Mouse (Mus musculus) G1E (cell line): ENCODE measurements around the gene Cebpe. TPM values are rescaled to one million over a fixed set of nuclear protein-coding genes. Genes with fewer than 3 reads are reported as not detected.

ENCODE experiments used
- ATAC-seq: 2 replicates; pipeline ENCODE4 v1.8.0; 2016; ENCODE audit warnings: mild to moderate bottlenecking; ENCODE audit not compliant: insufficient number of reproducible peaks, poor library complexity, low FRiP score, severe bottlenecking; ENCODE audit errors: extremely low read depth
- DNase-seq: peaks from one replicate; pipeline ENCODE4 v3.0.0; 2012; ENCODE audit warnings: low spot score
- H3K27me3 ChIP-seq: 2 replicates; pipeline ENCODE4 v1.6.1; 2012; ENCODE audit warnings: mild to moderate bottlenecking, low read length, inconsistent platforms; ENCODE audit not compliant: insufficient read depth
- H3K36me3 ChIP-seq: replicated peaks from 2 replicates; pipeline ENCODE3; 2012; ENCODE audit warnings: mild to moderate bottlenecking, inconsistent platforms
- H3K4me1 ChIP-seq: 2 replicates; pipeline ENCODE4 v1.6.1; 2012; ENCODE audit warnings: low read depth, low read length, inconsistent platforms, mixed read lengths; ENCODE audit not compliant: insufficient read depth
- H3K4me3 ChIP-seq: 2 replicates; pipeline ENCODE4 v1.5.1; 2012; ENCODE audit warnings: low read depth, mild to moderate bottlenecking, inconsistent platforms, low read length, moderate library complexity, mixed read lengths
- H3K9me3 ChIP-seq: replicated peaks from 2 replicates; pipeline ENCODE4 v1.6.1; 2012; ENCODE audit warnings: inconsistent platforms
- CTCF ChIP-seq: IDR thresholded peaks from 2 replicates; pipeline ENCODE4 v1.5.1; 2012; ENCODE audit warnings: low read depth, low read length, inconsistent platforms, mixed read lengths
- GATA1 ChIP-seq: IDR thresholded peaks from 2 replicates; pipeline ENCODE4 v1.6.1; 2012; ENCODE audit warnings: borderline replicate concordance, low read length, inconsistent platforms, mixed read lengths
- GATA2 ChIP-seq: IDR thresholded peaks from 2 replicates; pipeline ENCODE4 v1.6.1; 2012; ENCODE audit warnings: low read depth, low read length, inconsistent platforms, borderline replicate concordance
- POLR2AphosphoS5 ChIP-seq: IDR thresholded peaks from 2 replicates; pipeline ENCODE4 v1.6.1; 2012; ENCODE audit warnings: low read depth, low read length, inconsistent platforms; ENCODE audit not compliant: insufficient replicate concordance
- TAL1 ChIP-seq: conservative IDR thresholded peaks from 2 replicates; pipeline ENCODE4 v1.6.1; 2012; ENCODE audit warnings: low read depth, low read length, inconsistent platforms, mixed read lengths
- polyA plus RNA-seq: library from polyadenylated mRNA; stranded (reverse); fragments of >175 nt; gene quantifications from 2 replicates; pipeline ENCODE4 v1.2.3, GENCODE M21; 2012
- total RNA-seq, 2 experiments: library from RNA; stranded (forward) in 1 of 2; stranded (reverse) in 1 of 2; fragments of 200-1000 nt in 1 of 2; fragments of >200 nt in 1 of 2; fragmentation: Nextera tagmentation in 1 of 2; gene quantifications; 2 replicates each; pipeline ENCODE4 v1.2.3; 2014 to 2017

Cebpe gene
- total and polyA plus RNA-seq, 3 experiments, result 0.16 to 11.1 (median 0.90) TPM

DNA sequence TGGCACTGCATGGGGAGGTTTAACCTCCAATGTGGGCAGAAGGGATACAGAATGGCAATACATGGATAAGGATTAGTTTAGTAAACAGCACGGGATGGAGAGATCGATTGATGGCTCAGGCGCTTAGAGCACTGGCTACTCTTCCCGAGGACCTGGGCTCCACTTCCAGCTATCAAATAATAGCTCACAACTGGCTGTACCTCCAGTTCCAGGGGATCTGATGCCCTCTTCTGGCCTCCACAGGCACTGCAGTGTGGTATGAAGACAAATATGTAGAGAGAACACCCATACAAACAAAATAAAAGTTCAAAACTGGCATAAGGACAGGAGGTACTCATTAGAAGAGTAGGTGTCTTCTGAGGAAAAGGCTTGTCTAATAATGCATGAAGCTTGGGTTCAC, 42.6 kb downstream of the Cebpe start:
- DNase-seq (no peak), ATAC-seq (no peak)
- peak; percentile 54 for TF ChIP-seq CTCF
- TF ChIP-seq GATA2, result no peak
- no peaks in the 10 kb centered on the region for H3K9me3 ChIP-seq
- H3K36me3 ChIP-seq, result peaks cover 87% of the 10 kb centered on the region
- no peak overlapping the region for H3K4me3 ChIP-seq
- no peaks in the 10 kb centered on the region for H3K27me3 ChIP-seq
- peaks cover 10% of the 10 kb centered on the region; the same call in 1 of the 2 replicates for H3K4me1 ChIP-seq

- ATAC-seq (no peak), DNase-seq (no peak)
- no peaks in the 10 kb centered on the region for H3K9me3 ChIP-seq
- no peak for TF ChIP-seq POLR2AphosphoS5
- TF ChIP-seq TAL1, result no peak
- TF ChIP-seq GATA2, result no peak
- TF ChIP-seq GATA1, result no peak
- TF ChIP-seq CTCF, result no peak
- H3K36me3 ChIP-seq, result peaks cover 95% of the 10 kb centered on the region
- H3K4me3 ChIP-seq, result no peak overlapping the region
- no peaks in the 10 kb centered on the region for H3K27me3 ChIP-seq
- H3K4me1 ChIP-seq, result no peaks in the 10 kb centered on the region
Observed at GRCm38 (mm10) chr14:54664477-54665222, 47.3 kb downstream of the Cebpe start.

Other genes starting within 250 kb of the Cebpe start
Only the 20 nearest of the 24 such genes appear.
- 81.3 and 106 TPM in 2 replicates for gene Prmt5, start 194.6 kb downstream of the Cebpe start, total RNA-seq (2014; fragmentation: Nextera tagmentation)
- 44.8 and 50.9 TPM in 2 replicates for gene Prmt5, start 194.6 kb downstream of the Cebpe start, total RNA-seq (2017)
- 242 and 254 TPM in 2 replicates for gene Prmt5, start 194.6 kb downstream of the Cebpe start, polyA plus RNA-seq
- 42.7 and 46.4 TPM in 2 replicates for gene Haus4, start 157.6 kb downstream of the Cebpe start, total RNA-seq (2014; fragmentation: Nextera tagmentation)
- 57.9 and 66.6 TPM in 2 replicates for gene Haus4, start 157.6 kb downstream of the Cebpe start, total RNA-seq (2017)
- gene Haus4, start 157.6 kb downstream of the Cebpe start, polyA plus RNA-seq, result 46.1 and 60.3 TPM in 2 replicates
- not detected in 2 replicates for gene Ajuba, start 134.6 kb downstream of the Cebpe start, total RNA-seq (2014; fragmentation: Nextera tagmentation)
- gene Ajuba, start 134.6 kb downstream of the Cebpe start, total RNA-seq (2017), result 0.17 TPM in 1 of 2 replicates, not detected in the other
- 0.02 TPM in 1 of 2 replicates, not detected in the other for gene Ajuba, start 134.6 kb downstream of the Cebpe start, polyA plus RNA-seq
- 9.0 and 25.1 TPM in 2 replicates for gene 4931414P19Rik, start 106.2 kb downstream of the Cebpe start, total RNA-seq (2014; fragmentation: Nextera tagmentation)
- 2.6 and 4.8 TPM in 2 replicates for gene 4931414P19Rik, start 106.2 kb downstream of the Cebpe start, total RNA-seq (2017)
- 21.3 and 25.6 TPM in 2 replicates for gene 4931414P19Rik, start 106.2 kb downstream of the Cebpe start, polyA plus RNA-seq
- 26.5 and 32.1 TPM in 2 replicates for gene Psmb5, start 94.2 kb downstream of the Cebpe start, total RNA-seq (2014; fragmentation: Nextera tagmentation)
- gene Psmb5, start 94.2 kb downstream of the Cebpe start, total RNA-seq (2017), result 50.8 and 56.8 TPM in 2 replicates
- gene Psmb5, start 94.2 kb downstream of the Cebpe start, polyA plus RNA-seq, result 149 and 159 TPM in 2 replicates
- not detected in 2 replicates for gene Psmb11, start 90.7 kb downstream of the Cebpe start, total RNA-seq (2014; fragmentation: Nextera tagmentation)
- gene Psmb11, start 90.7 kb downstream of the Cebpe start, total RNA-seq (2017), result 0.11 and 0.12 TPM in 2 replicates
- not detected in 2 replicates for gene Psmb11, start 90.7 kb downstream of the Cebpe start, polyA plus RNA-seq
- gene Gm17606, start 71.2 kb downstream of the Cebpe start, total RNA-seq (2014; fragmentation: Nextera tagmentation), result not detected in 2 replicates
- not detected in 2 replicates for gene Gm17606, start 71.2 kb downstream of the Cebpe start, total RNA-seq (2017)
- gene Gm17606, start 71.2 kb downstream of the Cebpe start, polyA plus RNA-seq, result not detected in 2 replicates
- gene Cdh24, start 70.8 kb downstream of the Cebpe start, total RNA-seq (2014; fragmentation: Nextera tagmentation), result 0.68 and 0.73 TPM in 2 replicates
- 0.11 and 0.35 TPM in 2 replicates for gene Cdh24, start 70.8 kb downstream of the Cebpe start, total RNA-seq (2017)
- gene Cdh24, start 70.8 kb downstream of the Cebpe start, polyA plus RNA-seq, result 1.5 and 1.8 TPM in 2 replicates
- 38.2 and 45.2 TPM in 2 replicates for gene 1700123O20Rik, start 26.0 kb downstream of the Cebpe start, total RNA-seq (2014; fragmentation: Nextera tagmentation)
- 34.1 and 34.6 TPM in 2 replicates for gene 1700123O20Rik, start 26.0 kb downstream of the Cebpe start, total RNA-seq (2017)
- gene 1700123O20Rik, start 26.0 kb downstream of the Cebpe start, polyA plus RNA-seq, result 10.1 and 12.5 TPM in 2 replicates
- gene Acin1, start 25.2 kb downstream of the Cebpe start, total RNA-seq (2014; fragmentation: Nextera tagmentation), result 266 and 298 TPM in 2 replicates
- 115 and 125 TPM in 2 replicates for gene Acin1, start 25.2 kb downstream of the Cebpe start, total RNA-seq (2017)
- 640 and 697 TPM in 2 replicates for gene Acin1, start 25.2 kb downstream of the Cebpe start, polyA plus RNA-seq
- gene Gm29776, start 13.3 kb downstream of the Cebpe start, total RNA-seq (2014; fragmentation: Nextera tagmentation), result not detected in 2 replicates
- gene Gm29776, start 13.3 kb downstream of the Cebpe start, total RNA-seq (2017), result 0.11 TPM in 1 of 2 replicates, not detected in the other
- 0.02 TPM in 1 of 2 replicates, not detected in the other for gene Gm29776, start 13.3 kb downstream of the Cebpe start, polyA plus RNA-seq
- gene Slc7a8, start 69.8 kb upstream of the Cebpe start, total RNA-seq (2014; fragmentation: Nextera tagmentation), result 325 and 329 TPM in 2 replicates
- gene Slc7a8, start 69.8 kb upstream of the Cebpe start, total RNA-seq (2017), result 45.0 and 54.9 TPM in 2 replicates
- gene Slc7a8, start 69.8 kb upstream of the Cebpe start, polyA plus RNA-seq, result 191 and 199 TPM in 2 replicates
- gene Rnf212b, start 102.0 kb upstream of the Cebpe start, total RNA-seq (2014; fragmentation: Nextera tagmentation), result not detected in 2 replicates
- 0.27 TPM in 1 of 2 replicates, not detected in the other for gene Rnf212b, start 102.0 kb upstream of the Cebpe start, total RNA-seq (2017)
- gene Rnf212b, start 102.0 kb upstream of the Cebpe start, polyA plus RNA-seq, result not detected in 2 replicates
- gene Homez, start 158.8 kb upstream of the Cebpe start, total RNA-seq (2014; fragmentation: Nextera tagmentation), result 9.2 and 10.0 TPM in 2 replicates
- 8.1 and 8.4 TPM in 2 replicates for gene Homez, start 158.8 kb upstream of the Cebpe start, total RNA-seq (2017)
- gene Homez, start 158.8 kb upstream of the Cebpe start, polyA plus RNA-seq, result 1.2 and 1.3 TPM in 2 replicates
- gene Ppp1r3e, start 165.4 kb upstream of the Cebpe start, total RNA-seq (2014; fragmentation: Nextera tagmentation), result 3.6 and 8.7 TPM in 2 replicates
- 0.64 and 0.87 TPM in 2 replicates for gene Ppp1r3e, start 165.4 kb upstream of the Cebpe start, total RNA-seq (2017)
- 1.2 TPM in 2 replicates for gene Ppp1r3e, start 165.4 kb upstream of the Cebpe start, polyA plus RNA-seq
- gene Bcl2l2, start 171.2 kb upstream of the Cebpe start, total RNA-seq (2014; fragmentation: Nextera tagmentation), result 9.9 and 10.6 TPM in 2 replicates
- gene Bcl2l2, start 171.2 kb upstream of the Cebpe start, total RNA-seq (2017), result 12.7 and 14.0 TPM in 2 replicates
- 25.2 and 36.3 TPM in 2 replicates for gene Bcl2l2, start 171.2 kb upstream of the Cebpe start, polyA plus RNA-seq
- gene Gm20521, start 171.3 kb upstream of the Cebpe start, total RNA-seq (2014; fragmentation: Nextera tagmentation), result 5.5 TPM in 1 of 2 replicates, not detected in the other
- gene Gm20521, start 171.3 kb upstream of the Cebpe start, total RNA-seq (2017), result 1.2 and 2.1 TPM in 2 replicates
- 3.0 and 4.0 TPM in 2 replicates for gene Gm20521, start 171.3 kb upstream of the Cebpe start, polyA plus RNA-seq
- gene Pabpn1, start 180.3 kb upstream of the Cebpe start, total RNA-seq (2014; fragmentation: Nextera tagmentation), result 190 and 193 TPM in 2 replicates
- 118 and 142 TPM in 2 replicates for gene Pabpn1, start 180.3 kb upstream of the Cebpe start, total RNA-seq (2017)
- 387 and 490 TPM in 2 replicates for gene Pabpn1, start 180.3 kb upstream of the Cebpe start, polyA plus RNA-seq
- gene Slc22a17, start 201.0 kb upstream of the Cebpe start, total RNA-seq (2014; fragmentation: Nextera tagmentation), result 0.60 TPM in 1 of 2 replicates, not detected in the other
- 0.05 and 0.06 TPM in 2 replicates for gene Slc22a17, start 201.0 kb upstream of the Cebpe start, total RNA-seq (2017)
- 0.13 and 0.33 TPM in 2 replicates for gene Slc22a17, start 201.0 kb upstream of the Cebpe start, polyA plus RNA-seq
- gene Efs, start 214.0 kb upstream of the Cebpe start, total RNA-seq (2014; fragmentation: Nextera tagmentation), result not detected in 2 replicates
- not detected in 2 replicates for gene Efs, start 214.0 kb upstream of the Cebpe start, total RNA-seq (2017)
- not detected in 2 replicates for gene Efs, start 214.0 kb upstream of the Cebpe start, polyA plus RNA-seq